Mouse (Mus musculus) lung, embryonic 14.5 days (tissue): ENCODE data around the gene Eif4e2. TPM values are rescaled to one million over a fixed set of nuclear protein-coding genes. Genes with fewer than 3 reads are reported as not detected.

Experiments
- ATAC-seq: fragments of 200-750 bp; cut with Nextera tagmentation; 2 replicates; pipeline ENCODE4 v1.8.0; 2017; ENCODE audit warnings: mild to moderate bottlenecking, moderate TSS enrichment, moderate library complexity; ENCODE audit not compliant: insufficient read depth
- DNase-seq: peaks from one replicate; pipeline ENCODE4 v3.0.0-alpha.2; 2015
- H3K27ac ChIP-seq: fragments of 300-500 bp; sonication (generic); 2 replicates; pipeline ENCODE4 v1.5.1; 2014; ENCODE audit warnings: low read depth, mild to moderate bottlenecking, moderate library complexity
- H3K27me3 ChIP-seq: fragments of 300-500 bp; sonication (generic); 2 replicates; pipeline ENCODE4 v1.6.1; 2014; ENCODE audit warnings: low read length, control low read depth; ENCODE audit not compliant: insufficient read depth
- H3K36me3 ChIP-seq: fragments of 300-500 bp; sonication (generic); 2 replicates; pipeline ENCODE4 v1.6.1; 2014; ENCODE audit warnings: control low read depth; ENCODE audit not compliant: insufficient read depth
- H3K4me1 ChIP-seq: fragments of 300-500 bp; sonication (generic); 2 replicates; pipeline ENCODE4 v1.6.1; 2014; ENCODE audit warnings: antibody characterized with exemption, control low read depth; ENCODE audit not compliant: insufficient read depth
- H3K4me2 ChIP-seq: fragments of 300-500 bp; sonication (generic); 2 replicates; pipeline ENCODE4 v1.6.1; 2014; ENCODE audit warnings: mild to moderate bottlenecking
- H3K4me3 ChIP-seq: fragments of 300-500 bp; sonication (generic); 2 replicates; pipeline ENCODE4 v1.5.1; 2014; ENCODE audit warnings: low read depth, low read length
- H3K9ac ChIP-seq: fragments of 300-500 bp; sonication (generic); 2 replicates; pipeline ENCODE4 v1.6.1; 2014
- H3K9me3 ChIP-seq: fragments of 300-500 bp; sonication (generic); 2 replicates; pipeline ENCODE4 v1.6.1; 2016; ENCODE audit warnings: low read depth, low read length, control low read depth
- CTCF ChIP-seq: IDR thresholded peaks from 2 replicates; pipeline ENCODE4 v1.5.1; 2016; ENCODE audit warnings: antibody characterized with exemption, low read depth
- WGBS: fragments of 180-500 bp; shearing (Covaris S2); extraction: QIAGEN DNeasy Blood & Tissue Kit; methylation state at CpG from one replicate; pipeline ENCODE4 v1.1.7; 2014; 5-methylcytosine and 5-hydroxymethylcytosine counted together
- polyA plus RNA-seq: library from polyadenylated mRNA; unstranded; fragments of >200 nt; fragmentation: Nextera tagmentation; extraction: Ambion mirVana; gene quantifications from 2 replicates; pipeline ENCODE4 v1.2.1, GENCODE M21; 2014

The Eif4e2 gene
- polyA plus RNA-seq, 1 experiment from 2014 or later: 160 TPM

- Histone ChIP-seq H3K27me3 (peaks cover 48% of the 10 kb centered on the region), H3K36me3 (no peaks in the 10 kb centered on the region), H3K9ac (no peak overlapping the region), H3K4me2 (no peak overlapping the region), H3K9me3 (no peaks in the 10 kb centered on the region), H3K4me1 (no peaks in the 10 kb centered on the region), H3K27ac (no peak overlapping the region), H3K4me3 (no peak overlapping the region)
- ATAC-seq (no peak), DNase-seq (no peak)
- TF ChIP-seq CTCF: no peak
- 14% methylated on average over 13 of the region's 13 CpGs for WGBS
These were observed 28.2 kb upstream of the Eif4e2 start for GRCm38 (mm10) chr1:87185526-87185925.

- Histone ChIP-seq H3K9me3 (no peaks in the 10 kb centered on the region), H3K4me2 (peak overlapping the region; percentile 74), H3K27ac (no peak overlapping the region), H3K4me1 (no peaks in the 10 kb centered on the region), H3K27me3 (peaks cover 48% of the 10 kb centered on the region), H3K9ac (peak overlapping the region; percentile 43; the same call in 1 of the 2 replicates), H3K36me3 (no peaks in the 10 kb centered on the region), H3K4me3 (peak overlapping the region; percentile 42)
- no peak for TF ChIP-seq CTCF
- WGBS: 2% methylated on average over 53 of the region's 54 CpGs
- ATAC-seq (peak; percentile 60), DNase-seq (peak; percentile 32)
These were observed 27.3 kb upstream of the Eif4e2 start for GRCm38 (mm10) chr1:87186261-87187036.

GRCm38 (mm10) chr1:87187037-87187355 is 26.7 kb upstream of the Eif4e2 start:
- Histone ChIP-seq H3K36me3 (no peaks in the 10 kb centered on the region), H3K4me1 (no peaks in the 10 kb centered on the region), H3K27ac (no peak overlapping the region), H3K9ac (peak overlapping the region; percentile 43; the same call in 1 of the 2 replicates), H3K4me2 (peak overlapping the region; percentile 74), H3K9me3 (no peaks in the 10 kb centered on the region), H3K4me3 (peak overlapping the region; percentile 42), H3K27me3 (peaks cover 47% of the 10 kb centered on the region)
- under 1% methylated on average over 15 of the region's 15 CpGs for WGBS
- peak; percentile 93 for DNase-seq
- peak; percentile 54 for ATAC-seq
- TF ChIP-seq CTCF: peak; percentile 90

GRCm38 (mm10) chr1:87190429-87190828 is 23.3 kb upstream of the Eif4e2 start, which contains the start of gene Chrnd:
TSS of gene Chrnd (plus strand) at chr1:87190607.
- Histone ChIP-seq H3K4me3 (no peak within 1 kb of the TSS), H3K9ac (no peak within 1 kb of the TSS), H3K36me3 (no peaks in the 10 kb centered on the region), H3K4me2 (no peak within 1 kb of the TSS), H3K27ac (no peak within 1 kb of the TSS), H3K4me1 (no peaks in the 10 kb centered on the region), H3K9me3 (no peaks in the 10 kb centered on the region), H3K27me3 (peaks cover 15% of the 10 kb centered on the region)
- ATAC-seq (no peak), DNase-seq (no peak)
- no peak for TF ChIP-seq CTCF
- 30% methylated on average over 4 of the region's 4 CpGs for WGBS

GRCm38 (mm10) chr1:87197296-87197695 is 16.4 kb upstream of the Eif4e2 start:
- H3K4me3 ChIP-seq: no peak overlapping the region
- H3K9ac ChIP-seq: no peak overlapping the region
- H3K4me1 ChIP-seq: no peaks in the 10 kb centered on the region
- H3K9me3 ChIP-seq: no peaks in the 10 kb centered on the region
- no peak overlapping the region for H3K4me2 ChIP-seq
- no peak for TF ChIP-seq CTCF
- H3K27ac ChIP-seq: no peak overlapping the region
- no peaks in the 10 kb centered on the region for H3K27me3 ChIP-seq
- DNase-seq (no peak), ATAC-seq (no peak)
- 73% methylated on average over 9 of the region's 9 CpGs for WGBS
- no peaks in the 10 kb centered on the region for H3K36me3 ChIP-seq

GRCm38 (mm10) chr1:87198119-87199065 is 15.3 kb upstream of the Eif4e2 start:
- DNase-seq: no peak
- Histone ChIP-seq H3K4me2 (no peak overlapping the region), H3K4me1 (no peaks in the 10 kb centered on the region), H3K36me3 (no peaks in the 10 kb centered on the region), H3K9ac (no peak overlapping the region), H3K27ac (no peak overlapping the region), H3K9me3 (no peaks in the 10 kb centered on the region), H3K4me3 (no peak overlapping the region), H3K27me3 (no peaks in the 10 kb centered on the region)
- 62% methylated on average over 12 of the region's 12 CpGs for WGBS
- no peak for ATAC-seq
- no peak for TF ChIP-seq CTCF

GRCm38 (mm10) chr1:87200811-87201210 is 12.9 kb upstream of the Eif4e2 start:
- no peaks in the 10 kb centered on the region for H3K9me3 ChIP-seq
- DNase-seq (no peak), ATAC-seq (no peak)
- 0 out of 2 replicates have a peak, but pooled peaks cover 1% of the 10 kb centered on the region for H3K27me3 ChIP-seq
- no peak overlapping the region for H3K27ac ChIP-seq
- no peak overlapping the region for H3K4me3 ChIP-seq
- no peak overlapping the region for H3K9ac ChIP-seq
- no peaks in the 10 kb centered on the region for H3K36me3 ChIP-seq
- WGBS: 36% methylated on average over 2 of the region's 2 CpGs
- H3K4me1 ChIP-seq: no peaks in the 10 kb centered on the region
- no peak for TF ChIP-seq CTCF
- no peak overlapping the region for H3K4me2 ChIP-seq
